Mouse (Mus musculus) retina, adult 2 months (tissue): ENCODE data around the gene Usp54.

Source experiments
- DNase-seq: peaks from one replicate; pipeline ENCODE4 v3.0.0-alpha.2; 2012; ENCODE audit warnings: low read depth, low spot score

Usp54 gene

DNA sequence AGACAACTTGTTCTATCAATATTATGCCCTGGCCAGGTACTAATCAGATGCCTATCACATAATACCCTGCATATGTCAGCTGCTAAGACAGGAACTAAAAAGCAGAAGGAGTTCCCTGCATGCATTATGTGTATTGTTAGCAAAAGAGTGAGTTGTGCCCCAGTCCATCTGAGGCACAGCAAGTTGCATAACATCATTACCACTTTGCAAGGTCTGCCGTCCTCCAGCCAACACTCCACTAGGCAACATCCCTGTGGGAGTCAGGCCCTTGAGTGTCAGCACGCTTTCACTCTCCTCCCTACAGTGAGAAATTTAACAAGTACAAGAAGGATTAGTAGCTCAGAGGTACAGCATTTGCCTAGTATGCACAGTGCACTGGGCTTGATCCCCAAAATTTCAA lies 132.4 kb downstream of the Usp54 start:
- no peak for DNase-seq

DNA sequence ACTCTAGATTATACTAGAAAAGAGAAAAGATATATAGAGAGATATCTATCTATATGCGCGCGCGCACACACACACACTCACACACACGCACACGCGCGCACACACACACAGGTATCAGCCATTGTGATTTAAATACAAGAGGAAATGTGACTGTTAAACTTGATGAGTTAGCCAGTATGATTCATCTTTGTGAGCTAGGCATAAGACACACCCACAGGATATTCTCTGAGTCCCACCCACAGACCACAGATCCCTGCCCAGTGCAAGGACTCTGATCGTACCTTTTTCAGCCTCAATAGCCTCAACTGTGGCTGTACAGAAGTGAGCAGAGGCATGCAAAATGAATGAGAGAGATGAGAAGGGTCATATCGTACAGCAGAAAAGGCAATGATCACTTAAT lies 137.9 kb downstream of the Usp54 start:
- DNase-seq: no peak

DNA sequence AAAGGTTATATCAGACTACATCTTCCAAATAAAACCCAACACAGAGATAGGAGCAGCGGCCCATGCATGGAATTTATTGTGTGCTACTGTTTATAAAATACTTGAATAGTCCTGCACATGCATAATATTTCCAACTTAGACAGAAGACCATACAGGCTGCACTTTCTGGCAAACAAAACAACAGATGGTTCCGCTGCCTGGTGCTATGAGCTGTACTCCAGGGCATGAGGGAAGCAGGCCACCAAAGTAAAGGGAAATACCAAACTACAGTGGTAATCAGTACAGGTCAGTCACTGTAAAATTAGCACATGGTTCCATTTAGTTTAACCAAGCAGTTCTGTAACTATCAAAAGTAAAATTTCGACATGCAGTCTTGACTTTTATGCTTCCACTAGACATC lies 140.9 kb downstream of the Usp54 start:
- DNase-seq: no peak
